Mouse (Mus musculus) CH12.LX (cell line): ENCODE data around the gene Mink1. TPM values are rescaled to one million over a fixed set of nuclear protein-coding genes. Genes with fewer than 3 reads are reported as not detected.
A peak's percentile ranks its signal among the peaks of the same experiment; 100 is the strongest.

Experiments used
- DNase-seq: peaks from one replicate; pipeline ENCODE4 v3.0.0-alpha.2; 2013; ENCODE audit errors: extremely low read depth
- H3K27ac ChIP-seq: 2 replicates; pipeline ENCODE4 v1.5.1; 2012; ENCODE audit warnings: low read depth, mild to moderate bottlenecking, control low read depth, moderate library complexity; ENCODE audit not compliant: insufficient read depth
- H3K27me3 ChIP-seq: replicated peaks from 2 replicates; pipeline ENCODE3; 2012; ENCODE audit warnings: inconsistent platforms
- H3K36me3 ChIP-seq, 2 experiments: replicated peaks in 1 of 2; 2 replicates each; pipeline versions ENCODE3 to v1.6.1; 2012; ENCODE audit warnings: inconsistent platforms in 1 of 2, low read length in 1 of 2, mild to moderate bottlenecking in 1 of 2, mixed read lengths in 1 of 2, moderate library complexity in 1 of 2; ENCODE audit not compliant: control insufficient read depth in 1 of 2, insufficient read depth in 1 of 2
- H3K4me1 ChIP-seq, 2 experiments: 2 replicates each; pipeline ENCODE4 v1.6.1; 2012; ENCODE audit warnings: inconsistent platforms in 1 of 2, moderate library complexity in 1 of 2; ENCODE audit not compliant: insufficient read depth in 2 of 2, control insufficient read depth in 1 of 2
- H3K4me2 ChIP-seq: 2 replicates; pipeline ENCODE4 v1.6.1; 2012; ENCODE audit warnings: low read depth, mild to moderate bottlenecking, control low read depth; ENCODE audit not compliant: poor library complexity, insufficient read depth, severe bottlenecking
- H3K4me3 ChIP-seq, 3 experiments: fragments of 150-350 bp in 1 of 3; sonication (generic) in 1 of 3; replicated peaks in 1 of 3; 2 replicates each; pipeline versions ENCODE3 to v1.5.1; 2011 to 2012; ENCODE audit warnings: low read depth in 2 of 3, low read length in 2 of 3, mild to moderate bottlenecking in 2 of 3, moderate library complexity in 2 of 3, control low read depth in 1 of 3, improper control_type of control experiment in 1 of 3, inconsistent platforms in 1 of 3, mixed read lengths in 1 of 3; ENCODE audit not compliant: poor library complexity in 1 of 3
- H3K79me2 ChIP-seq: replicated peaks from 2 replicates; pipeline ENCODE4 v1.6.1; 2012; ENCODE audit warnings: mild to moderate bottlenecking, moderate library complexity; ENCODE audit not compliant: control insufficient read depth, poor library complexity, insufficient read depth, severe bottlenecking; ENCODE audit errors: extremely low read depth
- H3K9ac ChIP-seq: 2 replicates; pipeline ENCODE4 v1.6.1; 2012; ENCODE audit warnings: low read depth, mild to moderate bottlenecking, control low read depth, moderate library complexity; ENCODE audit not compliant: insufficient read depth
- H3K9me3 ChIP-seq: replicated peaks from 2 replicates; pipeline ENCODE3; 2012; ENCODE audit warnings: low read length, inconsistent platforms, mixed read lengths
- BHLHE40 ChIP-seq: IDR thresholded peaks from 2 replicates; pipeline ENCODE4 v1.6.1; 2011; ENCODE audit warnings: mild to moderate bottlenecking, low read depth, low read length, improper control_type of control experiment
- CHD1 ChIP-seq: IDR thresholded peaks from 2 replicates; pipeline ENCODE4 v1.6.1; 2012; ENCODE audit warnings: low read depth, low read length, improper control_type of control experiment, inconsistent platforms
- CHD2 ChIP-seq: IDR thresholded peaks from 2 replicates; pipeline ENCODE4 v1.6.1; 2011; ENCODE audit warnings: low read length, improper control_type of control experiment
- CTCF ChIP-seq, 2 experiments: IDR thresholded peaks in 1 of 2; conservative IDR thresholded peaks in 1 of 2; 2 replicates each; pipeline ENCODE4 v1.5.1; 2011 to 2012; ENCODE audit warnings: low read depth in 2 of 2, low read length in 2 of 2, improper control_type of control experiment in 1 of 2, inconsistent platforms in 1 of 2, mild to moderate bottlenecking in 1 of 2, moderate library complexity in 1 of 2
- E2F4 ChIP-seq: IDR thresholded peaks from 2 replicates; pipeline ENCODE4 v1.6.1; 2011; ENCODE audit warnings: low read depth, low read length, improper control_type of control experiment; ENCODE audit not compliant: insufficient replicate concordance
- ELF1 ChIP-seq: IDR thresholded peaks from 2 replicates; pipeline ENCODE4 v1.6.1; 2014; ENCODE audit warnings: low read depth, mild to moderate bottlenecking, inconsistent platforms, low read length, improper control_type of control experiment
- EP300 ChIP-seq: IDR thresholded peaks from 2 replicates; pipeline ENCODE4 v1.6.1; 2011; ENCODE audit warnings: low read length, improper control_type of control experiment
- ETS1 ChIP-seq: conservative IDR thresholded peaks from 2 replicates; pipeline ENCODE4 v1.6.1; 2012; ENCODE audit warnings: low read depth, mild to moderate bottlenecking, inconsistent platforms, low read length, improper control_type of control experiment, moderate library complexity
- GABPA ChIP-seq: IDR thresholded peaks from 2 replicates; pipeline ENCODE4 v1.6.1; 2012; ENCODE audit warnings: low read depth, low read length, improper control_type of control experiment, inconsistent platforms; ENCODE audit not compliant: insufficient replicate concordance
- HCFC1 ChIP-seq: IDR thresholded peaks from 2 replicates; pipeline ENCODE4 v1.6.1; 2012; ENCODE audit warnings: low read depth, mild to moderate bottlenecking, inconsistent platforms, low read length, improper control_type of control experiment
- IRF4 ChIP-seq: IDR thresholded peaks from 2 replicates; pipeline ENCODE4 v1.6.1; 2014; ENCODE audit warnings: low read depth, mild to moderate bottlenecking, inconsistent platforms, low read length, improper control_type of control experiment
- JUN ChIP-seq: IDR thresholded peaks from 2 replicates; pipeline ENCODE4 v1.6.1; 2011; ENCODE audit warnings: low read depth, mild to moderate bottlenecking, low read length, improper control_type of control experiment, moderate library complexity; ENCODE audit not compliant: insufficient read depth
- JUND ChIP-seq: conservative IDR thresholded peaks from 2 replicates; pipeline ENCODE4 v1.6.1; 2011; ENCODE audit warnings: low read depth, low read length, improper control_type of control experiment
- KAT2A ChIP-seq: IDR thresholded peaks from 2 replicates; pipeline ENCODE4 v1.6.1; 2012; ENCODE audit warnings: low read length, improper control_type of control experiment, inconsistent platforms; ENCODE audit not compliant: insufficient replicate concordance
- MAFK ChIP-seq: IDR thresholded peaks from 2 replicates; pipeline ENCODE4 v1.6.1; 2011; ENCODE audit warnings: low read length, improper control_type of control experiment; ENCODE audit not compliant: insufficient replicate concordance
- MAX ChIP-seq: IDR thresholded peaks from 2 replicates; pipeline ENCODE4 v1.6.1; 2011; ENCODE audit warnings: low read length, improper control_type of control experiment
- MAZ ChIP-seq: IDR thresholded peaks from 2 replicates; pipeline ENCODE4 v1.6.1; 2012; ENCODE audit warnings: low read depth, mild to moderate bottlenecking, inconsistent platforms, low read length, improper control_type of control experiment, moderate library complexity
- MEF2A ChIP-seq: IDR thresholded peaks from 2 replicates; pipeline ENCODE4 v1.6.1; 2014; ENCODE audit warnings: low read depth, mild to moderate bottlenecking, inconsistent platforms, low read length, improper control_type of control experiment, borderline replicate concordance
- MXI1 ChIP-seq: IDR thresholded peaks from 2 replicates; pipeline ENCODE4 v1.6.1; 2011; ENCODE audit warnings: mild to moderate bottlenecking, low read depth, low read length, improper control_type of control experiment
- MYC ChIP-seq: IDR thresholded peaks from 2 replicates; pipeline ENCODE4 v1.6.1; 2011; ENCODE audit warnings: low read depth, mild to moderate bottlenecking, improper control_type of control experiment, low read length
- NELFE ChIP-seq: IDR thresholded peaks from 2 replicates; pipeline ENCODE4 v1.6.1; 2011; ENCODE audit warnings: low read depth, low read length, improper control_type of control experiment
- NRF1 ChIP-seq: IDR thresholded peaks from 2 replicates; pipeline ENCODE4 v1.6.1; 2014; ENCODE audit warnings: low read depth, mild to moderate bottlenecking, inconsistent platforms, low read length, improper control_type of control experiment, moderate library complexity
- PAX5 ChIP-seq: IDR thresholded peaks from 2 replicates; pipeline ENCODE4 v1.6.1; 2012; ENCODE audit warnings: low read length, inconsistent platforms, mixed read lengths
- POLR2A ChIP-seq: IDR thresholded peaks from 2 replicates; pipeline ENCODE4 v1.6.1; 2011; ENCODE audit warnings: low read depth, mild to moderate bottlenecking, improper control_type of control experiment, low read length
- POLR2AphosphoS2 ChIP-seq: IDR thresholded peaks from 2 replicates; pipeline ENCODE4 v1.6.1; 2011; ENCODE audit warnings: low read depth, low read length, improper control_type of control experiment
- RAD21 ChIP-seq: IDR thresholded peaks from 2 replicates; pipeline ENCODE4 v1.6.1; 2011; ENCODE audit warnings: low read depth, mild to moderate bottlenecking, low read length, improper control_type of control experiment, moderate library complexity
- RCOR1 ChIP-seq: conservative IDR thresholded peaks from 2 replicates; pipeline ENCODE4 v1.6.1; 2012; ENCODE audit warnings: low read depth, mild to moderate bottlenecking, inconsistent platforms, low read length, improper control_type of control experiment
- SIN3A ChIP-seq: IDR thresholded peaks from 2 replicates; pipeline ENCODE4 v1.6.1; 2012; ENCODE audit warnings: low read length, improper control_type of control experiment, inconsistent platforms
- SMC3 ChIP-seq: IDR thresholded peaks from 2 replicates; pipeline ENCODE4 v1.6.1; 2011; ENCODE audit warnings: low read depth, low read length, improper control_type of control experiment
- TBP ChIP-seq: conservative IDR thresholded peaks from 2 replicates; pipeline ENCODE4 v1.6.1; 2011; ENCODE audit warnings: low read depth, low read length, improper control_type of control experiment
- TCF12 ChIP-seq: IDR thresholded peaks from 2 replicates; pipeline ENCODE4 v1.6.1; 2014; ENCODE audit warnings: low read depth, mild to moderate bottlenecking, inconsistent platforms, low read length, improper control_type of control experiment
- UBTF ChIP-seq: IDR thresholded peaks from 2 replicates; pipeline ENCODE4 v1.6.1; 2012; ENCODE audit warnings: low read depth, mild to moderate bottlenecking, inconsistent platforms, low read length, improper control_type of control experiment, moderate library complexity
- USF1 ChIP-seq: IDR thresholded peaks from 2 replicates; pipeline ENCODE4 v1.6.1; 2014; ENCODE audit warnings: low read depth, mild to moderate bottlenecking, inconsistent platforms, low read length, improper control_type of control experiment
- USF2 ChIP-seq: conservative IDR thresholded peaks from 2 replicates; pipeline ENCODE4 v1.6.1; 2011; ENCODE audit warnings: low read depth, low read length, improper control_type of control experiment
- ZC3H11A ChIP-seq: IDR thresholded peaks from 2 replicates; pipeline ENCODE4 v1.6.1; 2012; ENCODE audit warnings: low read depth, mild to moderate bottlenecking, inconsistent platforms, low read length, improper control_type of control experiment
- ZKSCAN1 ChIP-seq: IDR thresholded peaks from 2 replicates; pipeline ENCODE4 v1.6.1; 2012; ENCODE audit warnings: low read depth, inconsistent platforms, low read length, improper control_type of control experiment, borderline replicate concordance
- ZMIZ1 ChIP-seq: IDR thresholded peaks from 2 replicates; pipeline ENCODE4 v1.6.1; 2012; ENCODE audit warnings: low read depth, mild to moderate bottlenecking, inconsistent platforms, low read length, improper control_type of control experiment
- ZNF384 ChIP-seq: IDR thresholded peaks from 2 replicates; pipeline ENCODE4 v1.6.1; 2012; ENCODE audit warnings: low read depth, low read length, improper control_type of control experiment, inconsistent platforms
- dilution Hi-C: fragments of 300-500 bp; cut with MboI; formaldehyde crosslinking; loops from 2 replicates; pipeline ENCODE4 v1.14.3; 2020; ENCODE audit warnings: low sequenced_read_pairs; ENCODE audit not compliant: extremely low pct_unique_long_range_greater_than_20kb, extremely low pct_ligation_motif_present
- in situ Hi-C: fragments of 300-500 bp; cut with MboI; formaldehyde crosslinking; loops from 3 replicates; pipeline ENCODE4 v1.14.3; 2019; ENCODE audit warnings: low sequenced_read_pairs, low pct_ligation_motif_present, low pct_unique_long_range_greater_than_20kb, mixed read lengths
- polyA plus RNA-seq: library from polyadenylated mRNA; unstranded; fragments of >175 nt; gene quantifications from 2 replicates; pipeline ENCODE4 v1.2.1, GENCODE M21; 2012; ENCODE audit warnings: low read depth; ENCODE audit not compliant: insufficient read length
- total RNA-seq, 2 experiments: library from RNA; depleted of rRNA; stranded (reverse); fragments of 300-350 nt in 1 of 2; fragments of >200 nt in 1 of 2; gene quantifications; 2 replicates each; pipeline ENCODE4 v1.2.3; 2012 to 2014

Gene Mink1
- total RNA-seq (2012; rRNA removed) (24.3 and 31.2 TPM in 2 replicates), total RNA-seq (2014; rRNA removed) (11.6 and 15.0 TPM in 2 replicates), polyA plus RNA-seq (79.8 and 82.8 TPM in 2 replicates)

DNA sequence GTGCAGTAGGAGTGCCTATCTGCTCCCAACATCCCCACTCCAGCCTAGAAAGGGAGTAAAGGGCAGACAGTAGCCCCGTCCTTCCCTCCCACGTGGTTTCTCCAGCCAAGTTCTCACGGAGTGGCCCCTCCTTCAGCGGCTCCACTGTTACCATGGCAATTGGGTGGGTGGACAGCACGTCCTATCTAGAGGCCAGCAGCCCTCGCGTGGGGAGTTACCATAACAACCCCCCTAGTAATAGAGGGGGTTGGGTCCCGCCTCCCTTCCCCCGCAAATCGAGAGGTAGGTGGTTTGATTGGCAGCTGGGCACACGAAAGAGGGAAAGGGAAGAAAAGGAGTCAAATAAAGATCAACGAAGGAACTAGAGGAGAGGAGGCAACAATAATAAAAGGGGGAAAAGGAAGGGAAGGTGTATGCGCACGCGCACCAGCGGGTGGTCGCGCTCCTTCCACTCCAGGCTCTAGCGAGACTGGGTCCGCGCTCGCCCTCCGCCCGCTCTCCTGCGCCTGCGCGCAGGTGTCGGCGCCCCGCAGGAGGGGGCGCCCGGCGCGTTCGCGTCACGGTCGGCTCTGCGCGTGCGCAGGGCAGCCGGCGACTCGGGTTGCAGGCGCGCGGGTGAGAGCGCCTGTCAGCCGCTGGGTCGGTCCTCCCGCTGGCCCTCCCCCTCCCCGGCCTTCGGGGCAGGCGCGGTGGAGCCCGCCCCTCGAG, at the start of gene Mink1:
Gene Mink1, plus strand, starts transcription at position 595 of the 708 bp plus-strand sequence.
- Histone ChIP-seq H3K9ac (peak within 1 kb of the TSS; percentile 78), H3K36me3 (peaks cover 0 to 32% of the 10 kb centered on the region in 2 experiments), H3K4me1 (peaks cover 8 to 46% of the 10 kb centered on the region in 2 experiments; a peak in 3 of 4 replicates), H3K9me3 (no peaks in the 10 kb centered on the region), H3K4me3 (peak within 1 kb of the TSS; percentile 82 to 97 (median 91)), H3K27ac (no peak within 1 kb of the TSS), H3K79me2 (peaks cover 17% of the 10 kb centered on the region), H3K27me3 (no peaks in the 10 kb centered on the region), H3K4me2 (peak within 1 kb of the TSS; percentile 75)
- in situ Hi-C loops, result loop anchor here (5.0 kb wide), 1 partner anchor 35 kb away; the partner anchor contains the start of gene Psmb6
- peak; percentile 88 for DNase-seq
- dilution Hi-C loops, result no loop called here
- no peak for TF ChIP-seq GABPA
- TF ChIP-seq KAT2A, result no peak
- peak; percentile 89 for TF ChIP-seq SIN3A
- TF ChIP-seq EP300, result no peak
- TF ChIP-seq ZKSCAN1, result no peak
- TF ChIP-seq E2F4, result no peak
- TF ChIP-seq USF2, result no peak
- no peak for TF ChIP-seq ZNF384
- peak; percentile 76 for TF ChIP-seq POLR2A
- peak; percentile 32 for TF ChIP-seq ELF1
- TF ChIP-seq JUND, result no peak
- TF ChIP-seq CHD1, result no peak
- TF ChIP-seq CTCF (conservative IDR thresholded peaks at IDR 0.05 in 1 of 2, IDR thresholded peaks at IDR 0.05 in 1 of 2; ENCODE audit: low read depth in 2 of 2, low read length in 2 of 2), result peak in 1 of 2 experiments; percentile 42; a peak in 2 of 4 replicates
- peak; percentile 97 for TF ChIP-seq NRF1
- peak; percentile 75; the same call in 1 of the 2 replicates for TF ChIP-seq TCF12
- TF ChIP-seq RCOR1, result no peak
- no peak for TF ChIP-seq MYC
- no peak for TF ChIP-seq SMC3
- peak; percentile 89 for TF ChIP-seq NELFE
- TF ChIP-seq MAZ, result peak; percentile 75; the same call in 1 of the 2 replicates
- TF ChIP-seq ETS1, result no peak
- no peak for TF ChIP-seq MAFK
- TF ChIP-seq CHD2, result peak; percentile 59; the same call in 1 of the 2 replicates
- TF ChIP-seq ZC3H11A, result no peak
- TF ChIP-seq ZMIZ1, result peak; percentile 6; the same call in 1 of the 2 replicates
- TF ChIP-seq MEF2A, result peak; percentile 54; the same call in 1 of the 2 replicates
- peak; percentile 97 for TF ChIP-seq MXI1
- TF ChIP-seq JUN, result no peak
- TF ChIP-seq IRF4, result peak; percentile 28; the same call in 1 of the 2 replicates
- peak; percentile 64; the same call in 1 of the 2 replicates for TF ChIP-seq BHLHE40
- 0 out of 2 replicates have a peak, but pooled peaks have one; percentile 75 for TF ChIP-seq UBTF
- no peak; the same call in none of the 2 replicates for TF ChIP-seq RAD21
- no peak for TF ChIP-seq TBP
- TF ChIP-seq POLR2AphosphoS2, result no peak
- TF ChIP-seq MAX, result peak; percentile 86
- TF ChIP-seq PAX5, result no peak
- TF ChIP-seq HCFC1, result no peak
- peak; percentile 58 for TF ChIP-seq USF1
- TF ChIP-seq, all 38 proteins: peak for 17
